Mouse (Mus musculus) right cerebral cortex, postnatal 14 days (tissue): ENCODE data around the gene Runx1.

Experiments
- DNase-seq: peaks from one replicate; pipeline ENCODE4 v3.0.0; 2022

Runx1 gene

DNA sequence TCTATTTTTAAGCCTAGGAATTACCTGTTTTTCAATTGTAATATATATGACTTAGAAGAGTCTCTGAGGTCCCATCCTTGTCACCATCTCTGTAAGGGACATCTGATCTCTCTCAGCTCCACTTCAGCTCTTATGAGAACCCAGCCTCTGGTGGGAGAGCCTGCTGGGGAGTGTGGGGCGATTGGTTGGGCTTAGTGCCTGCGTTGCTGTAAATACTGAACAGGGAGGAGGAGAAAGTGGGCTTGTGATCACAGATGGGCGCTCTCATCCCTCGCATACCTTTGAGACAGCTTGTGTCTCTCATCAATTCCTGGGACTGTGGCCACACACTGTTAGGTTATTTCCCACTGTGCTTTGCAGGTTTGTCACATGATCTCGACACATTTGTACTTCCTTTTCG is 35.3 kb downstream of the Runx1 start:
- no peak for DNase-seq

DNA sequence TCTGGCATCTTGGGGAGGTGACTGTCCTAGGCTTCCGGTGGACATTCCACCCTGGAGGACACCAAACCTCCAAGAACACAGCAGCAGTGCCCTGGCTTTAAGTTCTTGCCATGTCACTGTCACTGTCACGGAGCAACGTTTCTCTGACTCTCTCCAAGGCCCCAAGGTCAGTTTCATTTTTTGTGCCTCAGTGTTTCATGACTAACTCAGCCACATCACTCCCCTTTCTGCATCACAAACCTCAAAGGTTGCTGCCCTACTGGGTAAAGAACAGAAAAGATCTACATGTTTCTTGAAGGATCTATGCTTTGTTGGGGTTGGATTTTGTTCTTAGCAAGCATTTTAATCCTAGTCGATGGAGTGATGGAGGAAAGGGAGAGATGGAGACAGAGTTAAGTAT is 36.1 kb downstream of the Runx1 start:
- DNase-seq = no peak

DNA sequence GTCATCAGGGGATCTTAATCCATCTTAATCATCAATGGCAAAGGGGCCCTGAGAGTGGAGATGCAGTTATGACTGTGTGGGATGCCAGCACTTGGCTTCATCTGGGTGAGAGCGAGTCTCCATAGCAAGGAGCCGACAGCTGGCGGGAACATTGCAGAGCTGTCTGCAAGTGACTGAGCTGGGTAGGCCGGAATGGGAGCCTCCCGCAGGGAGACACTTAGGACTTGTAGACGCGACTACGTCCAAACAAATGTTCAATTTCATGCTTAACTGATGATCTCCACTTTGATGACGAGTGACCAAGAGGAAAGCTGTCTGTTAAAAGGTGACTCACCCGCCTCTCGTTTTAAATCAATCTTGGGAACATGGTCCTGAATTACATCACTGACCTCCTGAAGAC is 37.5 kb downstream of the Runx1 start:
- peak; percentile 28 for DNase-seq

DNA sequence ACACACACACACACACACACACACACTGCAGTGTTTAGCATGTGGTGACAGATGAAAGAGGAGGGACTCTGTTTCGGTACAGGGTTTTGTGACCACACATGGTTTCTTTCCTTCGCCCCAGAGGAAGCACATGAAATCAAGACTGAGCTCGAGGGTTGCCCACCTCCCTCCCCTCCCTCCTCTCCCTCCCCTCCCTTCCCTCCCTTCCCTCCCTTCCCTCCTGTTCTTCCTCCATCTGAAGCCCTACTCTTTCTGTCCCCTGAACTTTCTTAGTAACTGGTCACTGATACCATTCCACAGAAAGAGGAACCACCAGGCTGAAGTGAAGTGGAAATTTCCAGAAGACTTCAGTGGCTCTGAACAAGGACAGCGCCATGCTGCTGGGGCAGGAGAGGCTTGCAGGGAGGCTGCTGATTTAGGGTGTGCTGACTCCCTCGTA is 39.0 kb downstream of the Runx1 start:
- no peak for DNase-seq

DNA sequence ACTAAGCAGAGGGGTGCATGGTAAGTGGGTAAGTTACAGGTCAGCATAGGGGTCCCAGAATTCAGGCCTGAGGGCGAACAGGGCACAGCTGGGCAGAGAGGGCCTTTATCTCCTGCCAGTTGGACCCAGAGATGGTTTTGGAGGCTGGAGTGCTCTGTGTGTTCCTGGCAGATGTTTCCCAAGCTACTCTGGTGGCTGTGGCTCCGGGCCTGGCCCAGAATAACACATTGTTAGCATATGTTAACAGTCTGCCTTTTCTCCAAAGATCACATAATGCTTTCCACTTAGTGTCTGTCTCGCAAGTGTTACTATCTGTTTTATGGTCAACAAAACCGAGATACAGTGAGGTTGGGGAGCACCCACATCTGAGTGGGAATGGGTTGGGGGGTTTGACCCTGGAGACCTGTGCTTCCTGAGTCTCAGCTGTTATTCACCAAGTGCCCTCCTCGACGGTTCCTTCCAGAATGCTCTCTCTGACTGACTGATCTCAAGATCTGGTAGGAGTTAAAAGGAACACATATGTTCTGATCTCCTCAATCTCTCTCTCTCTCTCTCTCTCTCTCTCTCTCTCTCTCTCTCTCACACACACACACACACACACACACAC is 39.6 kb downstream of the Runx1 start:
- no peak for DNase-seq

DNA sequence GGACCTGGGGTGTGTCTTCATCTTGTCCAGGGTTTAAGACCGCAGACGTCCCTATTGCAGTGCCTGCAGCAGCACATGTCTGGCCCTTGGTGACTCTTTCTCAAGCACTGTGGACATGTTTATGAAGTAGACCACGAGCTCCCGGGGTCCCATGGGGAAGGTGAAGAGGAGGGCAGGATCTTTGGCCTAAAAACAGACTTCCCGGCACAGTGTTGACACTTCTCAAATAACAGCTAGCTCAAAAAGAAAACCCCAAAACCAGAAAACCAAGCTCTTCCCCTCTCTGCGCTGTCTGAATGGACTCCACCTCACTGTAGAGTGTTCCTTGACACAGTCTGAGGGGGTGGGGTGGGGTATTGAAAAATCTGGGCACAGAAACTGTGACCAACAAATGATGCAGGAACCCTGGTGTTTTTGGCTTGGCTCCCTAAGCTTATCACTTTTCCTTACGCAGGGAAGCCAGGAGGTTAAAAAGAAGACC is 42.3 kb downstream of the Runx1 start:
- no peak for DNase-seq

DNA sequence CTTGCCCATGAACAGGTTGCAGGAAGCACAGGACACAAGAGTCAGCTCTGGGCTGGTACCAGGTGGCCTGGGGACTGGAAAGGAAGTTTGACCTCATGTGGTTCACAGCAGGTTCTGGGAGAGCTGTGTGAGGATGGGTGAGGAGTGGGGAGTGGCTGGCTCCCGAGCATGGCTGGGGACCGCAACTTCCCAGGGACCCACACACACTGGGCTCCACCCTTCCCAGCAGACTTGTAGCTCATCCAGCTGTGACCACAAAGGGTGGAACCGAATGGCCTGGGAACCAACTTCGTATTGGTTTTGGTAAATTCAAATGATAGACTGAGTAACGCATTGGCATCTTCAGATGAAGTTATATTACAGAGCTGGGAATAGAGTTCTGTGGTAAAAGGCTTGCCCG is 43.5 kb downstream of the Runx1 start:
- no peak for DNase-seq

DNA sequence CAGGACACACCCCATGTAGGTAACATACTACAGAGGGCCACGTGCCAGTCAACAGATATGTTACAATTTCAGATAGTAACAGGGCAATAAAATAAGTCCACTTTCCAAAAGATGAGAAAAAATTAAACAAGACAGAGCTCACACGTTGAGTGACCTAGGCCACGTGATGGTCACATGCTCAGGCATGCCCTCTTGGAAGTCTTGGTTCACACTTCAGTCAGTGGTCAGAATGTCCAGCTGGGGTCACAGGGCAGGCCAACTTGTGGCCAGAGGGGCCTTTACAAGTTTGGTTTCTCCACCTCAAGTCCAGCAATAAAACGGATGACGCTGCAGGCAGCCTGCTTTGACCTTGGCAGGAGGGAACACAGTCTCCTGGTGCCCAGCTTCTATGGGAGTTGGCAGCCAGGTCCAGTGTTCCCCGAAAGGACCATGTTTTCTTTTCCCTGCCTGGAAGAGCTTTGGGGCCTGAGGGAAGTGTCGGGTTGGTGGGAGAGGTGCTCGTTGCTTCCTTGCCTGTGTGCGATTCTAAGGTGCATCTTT is 46.0 kb downstream of the Runx1 start:
- DNase-seq = no peak

DNA sequence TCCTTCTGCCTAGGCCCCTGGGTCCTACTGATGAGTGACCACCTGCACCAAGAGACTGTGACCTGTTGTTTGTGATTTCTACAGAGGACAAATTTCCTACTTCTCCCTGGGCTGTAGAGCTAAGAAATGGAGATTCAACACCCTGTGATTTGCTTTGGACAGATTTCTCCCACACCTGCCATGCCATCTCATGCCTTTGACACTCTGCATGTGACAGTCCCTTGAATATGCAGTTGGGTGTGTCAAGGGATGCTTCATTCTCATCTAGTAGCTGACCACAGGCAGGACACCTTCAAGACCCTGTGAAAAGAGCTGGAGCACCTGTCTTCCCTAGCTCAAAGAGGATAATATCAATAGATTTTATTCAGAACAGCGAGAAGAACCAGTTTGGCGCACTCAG is 46.8 kb downstream of the Runx1 start:
- DNase-seq = no peak

DNA sequence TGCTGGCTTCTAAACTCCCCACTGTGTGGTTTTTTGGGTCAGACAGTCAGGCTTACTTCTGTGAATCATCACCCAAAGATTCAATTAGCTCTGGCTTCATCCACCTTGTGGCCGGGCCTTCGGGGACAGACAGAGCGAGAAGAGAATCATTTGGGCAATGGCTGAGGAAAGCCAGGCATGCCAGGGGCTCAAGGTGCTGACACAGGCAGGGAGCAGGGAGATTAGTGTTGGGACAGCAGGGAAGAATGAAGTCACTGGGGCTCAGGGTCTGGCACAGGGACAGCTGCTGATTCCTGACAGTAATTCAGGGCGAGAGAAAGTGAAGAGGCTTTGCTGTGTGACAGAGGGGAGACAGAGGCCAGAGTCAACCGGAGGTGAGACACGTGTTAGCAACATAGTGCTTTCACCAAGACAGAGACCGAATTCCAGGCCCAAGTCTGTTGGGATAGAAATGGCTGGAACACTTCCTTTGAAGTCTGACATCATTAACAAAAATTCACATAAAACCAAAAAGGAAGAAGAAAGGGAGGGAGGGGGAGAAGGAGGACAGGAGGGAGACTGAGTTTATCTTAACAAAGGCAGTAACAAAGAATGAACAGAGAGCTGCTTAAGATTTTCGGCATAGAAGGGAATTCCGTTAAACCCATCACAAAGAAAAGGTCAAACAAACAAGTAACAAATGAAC is 47.7 kb downstream of the Runx1 start:
- DNase-seq = no peak

DNA sequence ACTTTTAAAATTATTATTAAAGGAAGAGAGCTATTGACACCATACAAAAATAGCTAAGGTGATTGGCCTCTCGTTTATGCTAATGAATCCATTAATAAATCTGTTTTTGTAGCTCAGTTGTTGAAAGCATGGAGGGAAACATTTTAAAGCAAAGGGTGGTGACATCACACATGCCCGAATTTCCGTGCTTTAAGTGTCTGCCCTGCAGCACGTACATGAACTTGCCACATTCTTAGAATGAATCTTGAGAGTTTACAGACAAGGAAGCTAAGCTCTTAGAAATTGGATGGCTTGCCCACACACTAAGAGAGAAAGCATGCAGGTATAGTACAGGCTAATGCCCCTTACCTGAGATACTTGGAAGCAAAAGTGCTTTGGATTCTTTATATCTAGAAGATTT is 58.1 kb downstream of the Runx1 start:
- DNase-seq = no peak

DNA sequence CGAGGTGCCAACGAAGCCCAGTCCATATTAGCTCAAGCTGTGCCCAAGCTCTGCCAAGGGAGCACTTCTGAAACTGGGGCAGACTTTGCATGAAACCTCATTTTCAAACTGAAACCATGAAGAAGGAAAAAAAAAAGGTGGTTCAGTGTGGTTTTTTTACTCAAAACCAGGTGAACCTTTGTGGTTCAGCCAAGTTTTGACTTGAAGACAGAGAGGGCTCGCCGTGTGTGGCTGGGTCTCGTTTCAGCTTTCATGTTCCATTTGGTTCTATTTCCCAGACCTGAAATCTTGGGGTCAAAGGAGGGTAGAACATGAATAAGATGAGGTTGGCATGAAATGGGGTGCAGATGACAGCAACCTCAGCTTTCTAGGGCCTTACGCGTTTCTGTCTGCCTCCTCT is 58.5 kb downstream of the Runx1 start:
- no peak for DNase-seq

DNA sequence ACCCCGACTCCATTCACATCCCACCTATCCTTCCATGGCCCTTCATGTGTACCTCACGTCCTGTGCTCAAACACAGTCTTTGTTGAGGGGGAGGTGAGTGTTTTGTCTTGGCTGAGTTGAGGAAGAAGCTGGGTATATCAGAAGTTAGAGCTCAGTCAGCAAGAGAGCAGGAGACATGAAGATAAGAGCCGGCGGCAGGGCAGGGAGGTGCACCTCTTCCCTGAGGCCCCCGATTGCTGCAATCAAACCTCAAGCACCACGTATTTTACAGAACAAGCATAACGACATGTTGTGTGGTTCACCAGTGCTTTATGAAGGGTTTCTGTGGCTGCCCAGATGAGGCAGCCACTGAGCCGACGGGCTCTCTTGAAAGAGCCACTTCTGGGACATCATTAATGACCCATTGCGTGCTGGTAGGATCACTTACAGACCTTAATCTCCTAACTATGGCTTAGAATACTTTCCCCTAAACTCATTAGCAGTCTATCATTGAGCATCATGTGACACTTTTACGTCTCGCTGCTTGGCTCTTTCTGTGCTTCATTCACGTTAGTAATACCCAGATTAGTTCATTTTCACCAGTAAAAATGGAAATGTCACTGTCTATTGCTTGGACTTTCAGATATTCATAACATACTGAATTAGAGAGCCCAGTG is 61.1 kb downstream of the Runx1 start:
- no peak for DNase-seq

DNA sequence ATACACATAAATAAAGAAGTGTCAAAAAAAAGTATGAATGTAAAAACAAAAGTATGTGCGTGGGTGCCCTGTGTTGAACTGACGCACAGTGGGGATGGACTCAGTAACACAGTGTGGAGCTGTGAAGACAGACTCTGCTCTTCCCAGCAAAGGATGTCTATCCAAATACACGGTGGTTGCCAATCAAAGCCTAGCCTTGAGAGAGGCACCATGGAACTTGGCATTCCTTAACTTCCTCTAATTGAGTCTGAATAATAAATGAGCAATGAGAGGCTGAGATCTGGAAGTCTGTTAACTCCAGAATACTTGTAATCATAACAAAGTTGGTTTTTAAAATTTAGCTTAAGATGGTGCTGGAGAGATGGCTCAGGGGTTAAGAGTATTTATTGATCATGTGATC is 62.3 kb downstream of the Runx1 start:
- no peak for DNase-seq

DNA sequence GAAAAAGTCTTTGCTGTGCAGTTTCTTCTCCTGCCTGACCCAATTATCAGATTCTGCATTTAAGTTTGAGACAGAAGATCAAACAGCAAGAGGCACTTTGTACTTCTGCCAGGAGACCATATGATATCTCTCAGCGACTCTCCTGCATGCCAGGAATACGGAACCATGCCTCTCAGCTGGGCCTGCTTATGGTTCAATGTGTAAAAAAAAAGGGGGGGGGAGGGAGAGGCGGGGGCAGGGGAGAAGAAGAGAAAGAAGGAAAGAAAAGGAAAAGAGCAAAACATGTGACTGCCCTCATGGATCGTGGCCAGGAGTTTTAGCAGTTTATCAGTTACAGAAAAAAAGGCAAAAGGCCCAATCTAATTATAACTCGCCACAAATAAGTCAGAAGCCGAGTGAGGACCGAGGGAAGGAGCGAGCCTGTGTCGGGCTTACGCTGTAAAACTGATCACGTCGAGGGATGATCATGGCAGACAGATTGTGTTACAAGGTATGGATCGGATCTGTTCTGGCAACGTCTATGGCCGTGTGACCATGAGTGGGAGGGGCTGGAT is 63.9 kb downstream of the Runx1 start:
- DNase-seq = no peak

DNA sequence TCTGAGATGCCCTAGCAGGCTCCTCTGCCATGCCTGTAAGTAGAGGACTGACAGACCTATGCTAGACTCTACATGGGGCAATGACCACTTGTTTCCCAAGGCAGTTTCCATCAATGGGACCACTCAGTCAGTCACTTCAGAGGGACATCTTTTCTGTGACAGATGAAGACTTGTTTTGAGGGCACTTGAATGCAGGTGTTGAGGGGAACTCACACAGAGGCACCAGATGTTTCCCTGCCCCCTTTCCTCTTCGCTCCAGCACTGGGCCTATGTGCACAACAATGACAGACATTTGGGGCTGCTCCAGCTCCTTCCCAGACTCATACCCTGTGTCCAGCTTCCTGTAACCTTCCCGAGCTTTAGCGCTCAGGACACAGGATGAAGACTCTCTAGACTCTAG is 65.9 kb downstream of the Runx1 start:
- no peak for DNase-seq

DNA sequence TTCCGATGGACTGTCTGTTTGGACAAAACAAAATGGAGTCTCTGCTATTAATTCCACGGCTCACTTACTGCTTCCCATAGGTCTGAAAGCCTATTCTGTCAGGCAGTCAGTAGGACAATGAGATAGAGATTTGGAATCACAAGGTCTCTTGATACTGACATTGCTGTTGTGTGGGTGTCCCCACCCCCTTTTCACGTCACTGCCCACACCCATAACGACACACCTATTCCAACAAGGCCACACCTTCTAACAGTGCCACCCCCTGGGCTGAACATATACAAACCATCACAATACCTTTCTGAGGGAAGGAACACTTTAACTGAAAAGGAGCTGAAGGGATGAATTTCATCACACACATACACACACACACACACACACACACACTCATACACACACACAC is 68.4 kb downstream of the Runx1 start:
- DNase-seq = no peak

DNA sequence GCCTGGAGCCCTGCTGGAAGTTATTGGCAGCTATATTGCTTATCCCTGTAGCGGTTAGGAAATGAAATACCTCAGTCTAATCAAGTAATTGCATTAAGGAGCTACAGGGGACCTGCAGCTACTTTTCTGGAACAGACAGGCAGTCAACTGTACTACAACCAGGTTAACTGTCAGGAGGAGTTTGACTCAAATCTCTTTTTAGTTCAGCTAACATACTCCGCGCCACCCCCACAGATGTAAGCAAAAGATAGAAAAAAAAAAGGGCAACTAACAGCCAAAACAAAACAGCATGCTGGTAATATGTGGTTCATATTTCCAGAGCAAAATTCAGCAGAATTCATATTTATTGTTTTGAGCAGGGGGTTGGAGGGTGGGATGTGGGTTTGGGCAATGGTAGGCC is 72.0 kb downstream of the Runx1 start:
- no peak for DNase-seq

DNA sequence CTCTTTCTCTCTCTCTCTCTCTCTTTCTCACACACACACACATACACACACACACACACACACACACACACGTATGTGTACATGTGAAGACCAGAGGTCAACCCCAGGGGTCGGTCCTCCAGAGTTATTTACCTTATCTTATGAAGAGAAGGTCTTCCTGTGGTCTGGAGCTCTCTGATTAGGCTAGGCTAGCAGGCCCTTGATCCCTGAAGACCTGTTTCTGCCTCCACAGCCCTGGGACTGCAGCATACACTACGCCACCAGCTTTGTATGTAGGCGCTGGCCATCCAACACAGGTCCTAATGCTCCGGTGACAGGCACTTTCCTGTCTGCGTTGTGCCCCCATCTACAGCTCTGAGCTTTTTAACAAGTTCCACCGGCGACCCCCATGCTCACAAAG is 72.8 kb downstream of the Runx1 start:
- DNase-seq = no peak

DNA sequence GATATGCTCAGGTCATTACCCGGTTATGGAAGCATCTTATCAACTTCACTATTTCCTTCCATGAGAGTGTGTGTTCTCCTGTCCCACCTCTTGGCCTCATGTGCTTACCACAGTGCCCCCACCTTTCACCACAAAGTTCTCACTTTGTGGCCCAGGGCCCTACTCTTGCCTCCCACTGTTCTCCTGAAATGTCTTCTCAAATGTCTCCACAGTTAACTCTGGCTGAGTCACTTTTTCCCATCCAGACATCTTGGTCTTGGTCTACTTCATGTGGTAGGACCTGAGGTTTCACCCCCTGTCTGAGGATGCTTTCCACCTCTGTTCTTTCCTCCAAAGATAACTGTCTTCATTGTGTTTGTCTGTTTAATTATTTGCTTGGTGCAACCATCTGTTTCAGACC is 77.7 kb downstream of the Runx1 start:
- no peak for DNase-seq

DNA sequence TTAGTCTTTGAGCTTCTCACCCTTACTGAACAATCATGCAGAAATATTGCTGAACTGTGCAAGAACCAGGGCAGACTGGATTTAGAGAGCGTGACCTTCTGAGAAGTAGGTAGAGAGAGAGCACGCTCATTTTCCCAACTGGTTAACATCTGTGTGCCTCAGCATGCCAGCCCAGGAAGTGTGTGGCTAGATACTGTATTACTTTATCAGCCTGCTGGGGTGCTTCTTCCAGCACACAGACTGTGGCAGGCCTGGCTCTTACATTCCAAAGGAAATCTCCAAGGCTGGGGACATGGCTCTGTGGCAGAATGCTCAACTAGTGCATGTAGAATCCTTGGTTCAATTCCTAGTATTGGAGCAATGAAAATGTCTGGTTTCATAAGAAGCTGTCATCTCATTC is 78.9 kb downstream of the Runx1 start:
- DNase-seq = no peak

DNA sequence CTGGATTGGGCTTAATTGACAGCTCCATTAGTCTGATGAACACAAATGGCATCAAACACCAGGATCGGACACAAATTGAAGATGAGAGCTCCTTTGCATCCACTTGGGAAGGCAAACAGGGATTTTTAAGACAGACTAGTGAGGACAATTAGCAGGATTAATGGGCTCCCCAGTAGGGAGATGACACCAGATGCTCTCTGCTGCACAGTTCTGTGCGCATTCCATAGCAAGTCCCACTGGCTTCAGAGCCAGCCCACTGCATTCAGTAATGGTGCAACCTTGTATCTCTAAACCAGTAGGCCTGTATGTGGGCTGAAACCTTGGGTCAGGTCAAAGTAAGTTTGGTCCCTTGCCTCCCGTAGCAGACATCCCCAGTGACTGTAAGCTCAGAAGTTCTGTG is 80.7 kb downstream of the Runx1 start:
- DNase-seq = no peak

DNA sequence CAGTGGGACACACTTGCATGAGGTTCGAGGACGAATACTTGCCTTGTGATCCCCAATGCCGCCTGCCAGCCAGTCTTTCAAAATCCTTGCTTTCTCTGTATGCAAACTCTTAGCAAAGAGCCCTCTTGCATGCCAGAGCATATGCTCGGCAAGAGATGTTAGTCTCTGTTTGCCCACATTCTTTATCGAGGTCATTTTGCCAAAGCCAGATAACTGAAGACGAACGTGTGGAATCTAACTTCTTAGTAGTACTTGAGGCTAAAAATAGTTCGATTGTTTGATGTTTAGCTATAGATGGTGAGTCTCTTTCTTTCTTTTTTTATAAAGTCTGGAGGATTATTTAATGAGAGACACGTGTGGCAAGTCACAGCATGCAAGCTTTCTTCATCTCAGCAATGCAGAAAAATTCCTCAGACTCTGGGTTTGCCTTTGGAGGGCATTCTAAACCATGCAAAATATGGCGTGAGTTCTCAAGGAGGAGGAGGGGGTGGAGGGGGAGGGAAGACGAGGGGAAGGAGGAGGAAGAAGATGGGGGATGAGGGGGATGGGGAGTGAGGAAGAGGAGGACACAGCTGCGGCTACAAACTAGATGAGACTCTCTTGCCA is 81.7 kb downstream of the Runx1 start:
- DNase-seq = no peak

DNA sequence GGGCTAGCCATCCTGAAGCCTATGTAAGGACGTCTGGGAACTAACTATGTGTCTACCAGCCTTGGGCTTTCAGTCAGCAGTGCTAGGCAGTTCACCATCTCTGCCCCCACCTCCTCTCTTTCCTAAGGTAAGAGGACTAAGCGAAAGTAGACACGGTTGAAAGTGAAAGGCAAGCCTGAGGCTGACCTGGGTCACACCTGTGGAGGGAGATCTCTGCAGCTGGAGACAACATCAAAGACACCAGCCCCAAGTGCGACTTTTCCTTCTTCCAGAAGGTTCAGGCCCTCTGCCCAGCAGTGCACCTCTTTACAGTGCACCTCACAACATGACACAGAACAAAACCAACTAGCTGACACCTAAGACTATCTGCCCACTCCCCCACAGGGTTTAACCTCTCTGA is 82.2 kb downstream of the Runx1 start:
- DNase-seq = no peak
